Mouse (Mus musculus) spleen, adult 18-20 months (tissue): ENCODE data around the gene Frs2.
"Not testable (repeated sequence)": the region's sequence is repeated elsewhere in the genome, so short reads cannot be mapped to it uniquely, and the experiment has no call there.

Experiments used
- DNase-seq, 2 experiments: peaks; one replicate each; pipeline ENCODE4 v3.0.0; 2022; ENCODE audit warnings: mixed read lengths in 2 of 2

Gene Frs2

GRCm38 (mm10) chr10:117097116-117097698 is 51.1 kb downstream of the Frs2 start:
- no peak for DNase-seq

GRCm38 (mm10) chr10:117096096-117096495 is 52.2 kb downstream of the Frs2 start:
- no peak for DNase-seq

- no peak for DNase-seq
Observed at GRCm38 (mm10) chr10:117094504-117095329, 53.6 kb downstream of the Frs2 start.

GRCm38 (mm10) chr10:117089628-117090027 is 58.7 kb downstream of the Frs2 start:
- no peak for DNase-seq

- DNase-seq, result no peak
Observed at GRCm38 (mm10) chr10:117081914-117082359, 66.4 kb downstream of the Frs2 start.

- DNase-seq, result no peak
Observed at GRCm38 (mm10) chr10:117081326-117081725, 67.0 kb downstream of the Frs2 start.

GRCm38 (mm10) chr10:117078284-117078683 is 70.0 kb downstream of the Frs2 start:
- DNase-seq, result peak in 1 of 2 experiments; percentile 27

GRCm38 (mm10) chr10:117073176-117073575 is 75.2 kb downstream of the Frs2 start:
- no peak for DNase-seq

- no peak for DNase-seq
Observed at GRCm38 (mm10) chr10:117072191-117072888, 76.0 kb downstream of the Frs2 start.

- DNase-seq, result no peak
Observed at GRCm38 (mm10) chr10:117069109-117069508, 79.2 kb downstream of the Frs2 start.

GRCm38 (mm10) chr10:117064076-117064475 is 84.3 kb downstream of the Frs2 start:
- no peak for DNase-seq

GRCm38 (mm10) chr10:117063254-117064021 is 84.9 kb downstream of the Frs2 start, which contains the start of gene Cct2:
Gene Cct2, minus strand, starts transcription at chr10:117063814.
- DNase-seq, result peak; percentile 83 to 90

GRCm38 (mm10) chr10:117062894-117063253 is 85.5 kb downstream of the Frs2 start:
- DNase-seq, result no peak

- DNase-seq, result no peak
Observed at GRCm38 (mm10) chr10:117055668-117056067, 92.7 kb downstream of the Frs2 start.

GRCm38 (mm10) chr10:117049961-117050597 is 98.3 kb downstream of the Frs2 start:
- DNase-seq, result no peak

- DNase-seq, result no peak
Observed at GRCm38 (mm10) chr10:117049253-117049652, 99.1 kb downstream of the Frs2 start.

- DNase-seq, result no peak
Observed at GRCm38 (mm10) chr10:117045175-117046056, 102.9 kb downstream of the Frs2 start, which contains the start of gene Lrrc10. Gene Lrrc10, plus strand, starts transcription at chr10:117045341.

- DNase-seq, result not testable (repeated sequence)
Observed at GRCm38 (mm10) chr10:117043497-117044166, 104.7 kb downstream of the Frs2 start.

- DNase-seq, result no peak
Observed at GRCm38 (mm10) chr10:117042295-117042694, 106.0 kb downstream of the Frs2 start.

GRCm38 (mm10) chr10:117040355-117040754 is 108.0 kb downstream of the Frs2 start:
- no peak for DNase-seq
